Mouse (Mus musculus): ENCODE results near the gene Cmss1. TPM values are rescaled to one million over a fixed set of nuclear protein-coding genes. Genes with fewer than 3 reads are reported as not detected.
A peak's percentile ranks its signal among the peaks of the same experiment; 100 is the strongest.

The Cmss1 gene
- polyA plus RNA-seq, 1 experiment from 2014 or later, result 45.2 TPM

DNA sequence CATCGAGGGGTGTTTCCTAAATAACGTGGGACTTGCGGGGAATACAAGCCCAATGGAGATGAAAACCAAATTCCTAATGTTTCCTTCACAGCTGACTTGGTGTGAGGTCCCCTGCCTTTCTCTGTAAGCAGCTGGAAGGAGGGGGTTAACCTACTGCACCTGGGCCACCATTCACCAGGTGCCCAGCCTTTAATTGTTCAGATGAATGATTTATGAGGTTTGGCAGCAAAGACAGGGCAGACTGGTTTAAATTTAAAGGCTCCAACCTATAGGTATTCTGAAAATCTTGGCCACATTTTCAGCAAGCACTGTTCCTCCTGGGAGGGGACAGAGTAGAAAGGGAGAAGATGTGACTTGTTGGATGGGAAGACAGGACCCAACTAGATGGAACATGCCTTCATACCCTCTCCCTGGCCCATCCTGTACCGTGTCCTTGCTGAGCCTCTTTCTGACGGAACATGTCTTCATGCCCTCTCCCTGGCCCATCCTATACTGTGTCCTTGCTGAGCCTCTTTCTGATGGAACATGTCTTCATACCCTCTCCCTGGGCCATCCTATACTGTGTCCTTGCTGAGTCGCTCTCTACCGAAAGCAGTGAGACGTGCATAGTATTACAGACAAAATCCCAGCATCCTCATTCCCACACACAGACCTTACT is 152.4 kb downstream of the Cmss1 start:
- Histone ChIP-seq H3K4me2 (replicated peaks) (no peak overlapping the region), H3K9me3 (no peaks in the 10 kb centered on the region), H3K27me3 (replicated peaks) (no peaks in the 10 kb centered on the region), H3K4me1 (replicated peaks) (no peaks in the 10 kb centered on the region), H3K36me3 (no peaks in the 10 kb centered on the region), H3K27ac (no peak overlapping the region), H3K9ac (no peak overlapping the region), H3K4me3 (replicated peaks) (no peak overlapping the region)
- 86% methylated on average over 8 of the region's 8 CpGs for WGBS
- ATAC-seq, result 0 out of 2 replicates have a peak, but pooled peaks have one; percentile 19

DNA sequence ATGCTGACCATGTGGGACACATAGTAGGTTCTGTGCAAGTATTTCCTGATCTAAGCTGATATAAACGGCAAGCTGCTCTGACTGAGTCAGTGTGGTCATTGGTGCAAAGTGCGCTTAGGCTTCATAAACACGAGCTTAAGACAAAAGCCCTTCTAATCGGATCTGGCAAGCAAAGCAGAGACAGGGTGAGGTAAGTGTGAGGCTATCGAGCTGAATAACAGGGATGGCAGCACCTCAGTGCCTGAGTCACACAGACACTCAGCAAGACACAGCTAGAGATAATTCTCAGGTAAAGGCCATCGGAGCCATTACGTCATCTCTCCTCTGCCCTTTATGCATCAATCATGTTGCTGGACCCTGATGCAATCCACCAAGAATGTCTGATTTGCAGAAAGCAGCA is 153.7 kb downstream of the Cmss1 start:
- WGBS, result 31% methylated on average over 7 of the region's 7 CpGs
- ATAC-seq, result peak; percentile 87
- H3K27ac ChIP-seq, result no peak overlapping the region

DNA sequence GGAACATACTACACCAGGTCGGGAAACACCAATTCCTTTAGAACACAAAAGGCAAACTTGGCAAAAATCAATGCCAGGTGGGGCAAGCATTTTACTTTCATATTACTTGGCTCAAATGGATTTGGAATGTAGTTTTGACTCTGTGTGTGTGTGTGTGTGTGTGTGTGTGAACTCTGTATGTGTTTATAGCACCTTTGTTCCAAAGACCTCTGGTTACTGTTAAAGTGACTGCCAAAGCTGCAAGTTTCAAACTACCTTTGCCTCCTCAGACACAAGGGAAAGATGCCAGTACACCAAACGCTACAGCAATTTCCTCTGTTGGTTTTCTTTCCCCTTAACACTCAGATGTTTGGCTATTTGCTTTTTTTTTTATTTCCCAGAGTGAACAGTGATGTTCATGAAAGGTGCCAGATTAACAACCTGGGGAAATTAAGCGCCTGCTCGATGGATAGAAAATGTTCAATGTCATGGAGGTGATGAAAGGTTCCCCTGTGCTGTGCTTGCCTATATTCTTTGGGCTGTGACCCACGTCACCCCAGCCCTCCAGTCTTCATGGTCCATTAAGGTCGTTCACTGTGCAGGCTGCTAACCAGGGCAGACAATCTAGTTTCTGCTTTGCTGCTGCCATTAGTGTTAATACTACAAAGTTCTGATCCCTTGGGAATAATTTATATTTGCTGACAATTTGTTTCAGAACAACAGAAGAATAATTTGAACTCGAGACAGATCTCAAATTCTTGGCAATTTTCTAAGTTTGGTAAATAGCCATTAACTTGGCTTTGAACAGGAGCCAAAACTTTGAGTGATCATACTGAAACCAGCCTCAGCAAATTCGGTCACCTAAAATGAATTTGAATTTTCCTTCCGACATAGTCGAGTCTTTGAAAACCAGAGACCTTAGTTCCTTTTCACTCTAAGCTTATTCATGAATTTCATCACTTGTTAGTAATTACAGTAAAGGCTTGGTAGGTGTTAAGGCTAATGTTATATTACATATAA is 161.3 kb downstream of the Cmss1 start:
- Histone ChIP-seq H3K27ac (no peak overlapping the region), H3K27me3 (replicated peaks) (no peaks in the 10 kb centered on the region), H3K36me3 (no peaks in the 10 kb centered on the region), H3K9ac (no peak overlapping the region), H3K9me3 (no peaks in the 10 kb centered on the region), H3K4me3 (replicated peaks) (no peak overlapping the region), H3K4me2 (replicated peaks) (no peak overlapping the region), H3K4me1 (replicated peaks) (no peaks in the 10 kb centered on the region)
- 69% methylated on average over 10 of the region's 10 CpGs for WGBS
- ATAC-seq, result no peak

More for the DNA sequence above, 153.7 kb downstream of the Cmss1 start:
- Histone ChIP-seq H3K4me1 (replicated peaks) (no peaks in the 10 kb centered on the region), H3K4me3 (replicated peaks) (no peak overlapping the region), H3K36me3 (no peaks in the 10 kb centered on the region), H3K4me2 (replicated peaks) (no peak overlapping the region), H3K9me3 (no peaks in the 10 kb centered on the region), H3K27me3 (replicated peaks) (no peaks in the 10 kb centered on the region), H3K9ac (no peak overlapping the region)

DNA sequence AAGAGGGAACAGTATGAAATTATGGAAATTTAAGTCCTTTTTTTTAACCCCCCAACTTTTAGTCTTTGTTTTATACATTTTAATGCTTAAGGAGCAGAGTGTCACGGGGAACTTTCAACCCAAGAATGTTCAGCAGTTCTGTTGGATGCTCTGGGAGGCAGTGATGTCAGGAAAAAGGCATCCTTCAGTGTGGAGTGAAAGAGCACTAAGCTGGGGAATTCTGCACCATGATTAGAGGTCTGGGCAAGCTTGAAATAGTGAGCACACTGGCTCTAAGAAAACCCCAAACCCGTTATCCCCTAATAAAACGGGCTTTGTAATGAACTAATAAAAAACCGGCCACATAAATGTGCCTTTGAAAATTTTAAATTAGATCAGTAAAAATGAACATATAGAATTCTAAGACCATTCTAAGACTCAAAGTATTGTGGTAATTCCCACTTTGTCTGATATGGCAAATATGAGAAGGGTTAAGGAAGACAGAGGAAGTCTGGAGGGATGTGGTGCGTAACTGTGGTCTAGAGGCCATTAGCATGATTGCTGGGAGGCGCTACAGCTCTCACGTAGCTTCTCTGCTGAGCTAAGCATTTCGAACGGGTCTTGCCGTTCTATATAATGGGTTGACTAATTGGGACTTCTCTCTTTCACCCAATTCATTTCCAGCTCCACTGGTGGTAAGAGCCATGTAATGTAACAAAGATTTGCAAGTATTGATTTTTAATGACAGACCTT is 165.8 kb downstream of the Cmss1 start:
- Histone ChIP-seq H3K36me3 (no peaks in the 10 kb centered on the region), H3K9me3 (no peaks in the 10 kb centered on the region), H3K4me3 (replicated peaks) (no peak overlapping the region), H3K27me3 (replicated peaks) (no peaks in the 10 kb centered on the region), H3K4me1 (replicated peaks) (0 out of 2 replicates have a peak, but pooled peaks cover 6% of the 10 kb centered on the region), H3K4me2 (replicated peaks) (no peak overlapping the region), H3K27ac (no peak overlapping the region), H3K9ac (no peak overlapping the region)
- WGBS, result 80% methylated on average over 10 of the region's 10 CpGs
- ATAC-seq, result no peak

DNA sequence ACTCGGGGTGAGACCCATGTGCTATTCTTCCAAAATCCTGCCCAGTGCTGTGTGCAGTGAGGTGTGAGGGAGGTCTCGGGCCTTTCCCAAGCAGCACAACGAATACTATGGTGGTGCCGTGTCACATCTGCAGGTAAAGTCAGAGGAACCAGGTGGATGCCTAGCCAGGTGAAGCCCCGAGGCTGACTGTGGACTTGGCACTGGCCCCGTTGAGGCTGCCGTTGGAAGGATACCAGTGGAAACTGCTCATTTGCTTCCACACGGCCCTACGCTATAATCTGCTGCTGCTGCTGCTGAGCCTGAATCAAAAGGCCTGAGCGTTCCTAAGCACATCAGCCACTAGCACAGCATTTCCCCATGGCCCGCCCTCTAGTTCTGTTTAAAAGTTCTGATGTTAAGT is 167.5 kb downstream of the Cmss1 start:
- no peak overlapping the region for H3K27ac ChIP-seq
- 0 out of 2 replicates have a peak, but pooled peaks cover 6% of the 10 kb centered on the region for H3K4me1 ChIP-seq (replicated peaks)
- WGBS, result 82% methylated on average over 11 of the region's 11 CpGs
- no peaks in the 10 kb centered on the region for H3K9me3 ChIP-seq
- no peak for ATAC-seq
- H3K4me3 ChIP-seq (replicated peaks), result no peak overlapping the region
- no peak overlapping the region for H3K4me2 ChIP-seq (replicated peaks)
- H3K27me3 ChIP-seq (replicated peaks), result no peaks in the 10 kb centered on the region
- H3K9ac ChIP-seq, result no peak overlapping the region
- no peaks in the 10 kb centered on the region for H3K36me3 ChIP-seq

DNA sequence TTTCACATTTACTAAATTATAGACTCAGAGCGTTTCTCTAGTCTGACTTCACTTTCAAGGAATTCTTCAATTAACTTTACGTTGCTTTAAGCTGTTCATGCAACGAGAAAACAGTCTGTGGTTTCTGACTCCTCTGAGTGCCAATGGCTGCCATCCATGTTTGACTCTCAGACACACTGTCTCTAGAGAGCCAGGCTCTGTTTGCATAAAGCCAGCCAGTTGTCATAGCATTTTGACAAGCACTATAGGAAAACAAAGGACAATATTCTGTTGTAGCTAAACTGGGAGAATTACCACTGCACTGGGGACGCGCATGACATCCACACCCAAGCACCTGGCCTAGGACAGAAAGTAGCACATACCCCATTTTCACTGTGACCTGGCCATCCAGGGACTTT is 168.4 kb downstream of the Cmss1 start:
- no peaks in the 10 kb centered on the region for H3K36me3 ChIP-seq
- no peak overlapping the region for H3K4me3 ChIP-seq (replicated peaks)
- 57% methylated on average over 5 of the region's 5 CpGs for WGBS
- H3K27me3 ChIP-seq (replicated peaks), result no peaks in the 10 kb centered on the region
- H3K27ac ChIP-seq, result peak overlapping the region; percentile 41; the same call in 1 of the 2 replicates
- ATAC-seq, result 0 out of 2 replicates have a peak, but pooled peaks have one; percentile 50
- H3K9ac ChIP-seq, result no peak overlapping the region
- H3K4me1 ChIP-seq (replicated peaks), result peaks cover 7% of the 10 kb centered on the region; the same call in 1 of the 2 replicates
- H3K4me2 ChIP-seq (replicated peaks), result no peak overlapping the region
- no peaks in the 10 kb centered on the region for H3K9me3 ChIP-seq

DNA sequence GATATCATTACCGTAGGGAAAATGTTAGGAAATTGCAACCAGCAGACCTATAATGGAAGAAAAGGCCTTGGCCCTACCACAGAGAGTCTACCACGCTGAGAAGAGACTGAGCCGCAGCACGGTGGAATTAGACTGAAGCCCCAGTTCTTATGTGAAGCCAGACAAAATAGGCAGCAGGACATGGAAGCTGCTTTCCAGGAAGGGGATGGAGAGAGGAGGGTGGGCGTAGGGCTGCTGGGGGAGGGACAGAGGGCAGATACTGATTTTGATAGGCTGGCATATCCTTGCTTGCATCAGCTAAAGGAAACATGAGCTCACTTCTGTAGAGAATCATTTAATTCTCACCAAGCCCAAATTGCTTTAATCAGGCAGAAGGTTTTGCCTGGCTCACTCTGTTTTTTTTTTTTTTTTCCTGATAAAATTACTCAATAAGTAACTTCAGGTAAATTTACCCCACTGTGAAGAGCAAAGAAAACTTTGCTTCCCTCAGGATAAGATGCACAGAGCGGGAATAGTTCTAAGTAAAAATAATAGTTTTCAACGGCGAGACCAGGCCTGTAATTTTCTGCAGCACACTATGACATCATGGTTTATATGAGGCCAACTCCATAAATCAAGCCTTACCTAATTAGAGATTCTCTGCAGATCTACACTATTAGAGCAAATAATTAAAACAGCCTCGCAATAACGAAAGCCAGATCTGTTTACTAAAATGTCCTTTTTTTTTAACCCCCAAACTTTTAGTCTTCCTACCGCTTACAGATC is 169.0 kb downstream of the Cmss1 start:
- Histone ChIP-seq H3K27me3 (replicated peaks) (no peaks in the 10 kb centered on the region), H3K36me3 (no peaks in the 10 kb centered on the region), H3K4me1 (replicated peaks) (peaks cover 9% of the 10 kb centered on the region; the same call in 1 of the 2 replicates), H3K4me2 (replicated peaks) (no peak overlapping the region), H3K9ac (no peak overlapping the region), H3K9me3 (no peaks in the 10 kb centered on the region), H3K27ac (peak overlapping the region; percentile 45), H3K4me3 (replicated peaks) (no peak overlapping the region)
- peak; percentile 58; the same call in 1 of the 2 replicates for ATAC-seq
- 50% methylated on average over 11 of the region's 11 CpGs for WGBS

DNA sequence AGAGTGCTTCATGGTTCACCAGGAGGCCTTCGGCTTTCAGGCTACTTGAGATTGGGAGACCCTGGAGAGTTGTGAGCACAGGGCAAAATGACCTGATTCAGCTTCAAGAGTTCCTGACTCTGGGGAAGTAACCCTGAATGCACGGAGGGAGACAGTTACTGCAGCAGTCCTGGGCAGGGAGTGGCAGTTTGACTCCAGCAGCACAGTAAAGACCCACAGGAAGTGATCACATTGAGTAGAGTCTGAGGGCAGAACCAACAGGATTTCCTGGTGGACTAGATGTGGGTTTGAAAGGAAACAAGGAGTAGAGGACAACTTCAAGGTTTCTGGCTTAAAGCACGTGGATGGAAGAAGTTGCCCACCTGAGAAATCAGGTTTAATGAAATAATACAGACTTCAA is 172.0 kb downstream of the Cmss1 start:
- Histone ChIP-seq H3K27me3 (replicated peaks) (no peaks in the 10 kb centered on the region), H3K36me3 (no peaks in the 10 kb centered on the region), H3K4me1 (replicated peaks) (peaks cover 9% of the 10 kb centered on the region; the same call in 1 of the 2 replicates), H3K4me3 (replicated peaks) (no peak overlapping the region), H3K9me3 (no peaks in the 10 kb centered on the region), H3K4me2 (replicated peaks) (no peak overlapping the region), H3K27ac (no peak overlapping the region), H3K9ac (no peak overlapping the region)
- no peak for ATAC-seq
- 70% methylated on average over 3 of the region's 3 CpGs for WGBS

DNA sequence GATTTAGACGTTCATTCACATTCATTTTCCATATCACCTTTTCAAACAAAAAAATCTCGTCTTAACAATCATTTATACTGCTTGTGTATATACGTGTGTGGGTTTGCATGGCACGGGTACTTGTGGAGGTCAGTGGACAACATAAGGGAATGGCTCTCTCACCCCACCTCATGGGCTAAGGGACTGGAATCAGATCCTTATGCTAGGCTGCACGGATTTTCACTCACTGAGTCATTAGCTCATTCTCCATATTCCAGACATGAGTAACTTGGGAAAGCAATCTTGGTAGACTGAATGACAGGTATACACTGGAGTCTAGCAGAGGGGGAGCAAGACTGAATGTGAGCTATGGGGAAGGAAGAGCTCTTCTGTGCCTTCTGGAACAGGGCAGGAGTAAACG is 173.0 kb downstream of the Cmss1 start:
- Histone ChIP-seq H3K4me1 (replicated peaks) (peaks cover 5% of the 10 kb centered on the region; the same call in 1 of the 2 replicates), H3K4me2 (replicated peaks) (no peak overlapping the region), H3K27ac (no peak overlapping the region), H3K9ac (no peak overlapping the region), H3K27me3 (replicated peaks) (no peaks in the 10 kb centered on the region), H3K4me3 (replicated peaks) (no peak overlapping the region), H3K36me3 (no peaks in the 10 kb centered on the region), H3K9me3 (no peaks in the 10 kb centered on the region)
- no peak for ATAC-seq
- 83% methylated on average over 6 of the region's 6 CpGs for WGBS

DNA sequence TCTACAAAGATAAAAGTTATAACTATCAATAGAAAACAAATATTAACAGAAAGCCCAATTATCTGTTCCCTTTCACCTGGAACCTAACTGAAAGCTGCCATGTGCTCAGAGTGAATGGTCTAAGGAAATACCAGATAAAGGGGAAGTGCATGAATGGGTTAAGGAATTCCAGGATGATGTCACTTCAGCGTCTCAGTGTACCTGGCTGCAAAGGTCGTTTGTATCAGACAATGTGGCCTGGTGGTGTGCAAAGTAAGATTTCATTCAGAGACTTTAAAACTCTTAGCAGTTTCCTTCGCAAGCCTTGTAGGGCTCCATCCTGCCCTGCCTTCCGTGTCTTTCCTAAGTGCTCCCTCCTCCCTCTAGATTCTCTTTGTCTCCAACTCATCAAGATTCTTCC is 173.5 kb downstream of the Cmss1 start:
- 52% methylated on average over 4 of the region's 4 CpGs for WGBS
- ATAC-seq, result peak; percentile 48; the same call in 1 of the 2 replicates
- peaks cover 5% of the 10 kb centered on the region; the same call in 1 of the 2 replicates for H3K4me1 ChIP-seq (replicated peaks)

DNA sequence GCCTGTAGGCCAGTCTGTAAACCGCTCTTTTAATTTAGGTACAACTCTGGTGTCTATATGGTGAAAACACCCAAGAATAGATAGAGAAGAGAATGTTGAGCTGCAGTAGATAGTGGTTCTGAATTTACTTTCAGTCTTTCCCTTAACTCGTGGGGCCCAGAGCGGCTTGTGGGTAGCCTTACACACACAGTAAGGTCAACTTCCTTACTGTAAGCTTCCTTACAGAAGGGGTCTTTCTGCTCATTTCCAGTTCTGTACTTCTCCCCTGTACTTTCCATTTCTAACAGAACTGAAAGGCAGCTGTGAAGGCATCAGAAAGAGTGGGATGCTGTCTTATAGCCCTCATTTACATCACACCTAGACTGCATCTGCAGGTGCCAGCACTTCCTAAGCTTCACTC is 175.4 kb downstream of the Cmss1 start:
- Histone ChIP-seq H3K4me3 (replicated peaks) (no peak overlapping the region), H3K36me3 (no peaks in the 10 kb centered on the region), H3K9ac (no peak overlapping the region), H3K27ac (no peak overlapping the region), H3K4me2 (replicated peaks) (no peak overlapping the region), H3K27me3 (replicated peaks) (no peaks in the 10 kb centered on the region), H3K9me3 (no peaks in the 10 kb centered on the region), H3K4me1 (replicated peaks) (peaks cover 9% of the 10 kb centered on the region; the same call in 1 of the 2 replicates)
- no peak for ATAC-seq
- WGBS, result 92% methylated on average over 3 of the region's 3 CpGs

More for the DNA sequence above, 173.5 kb downstream of the Cmss1 start:
- Histone ChIP-seq H3K27ac (no peak overlapping the region), H3K27me3 (replicated peaks) (no peaks in the 10 kb centered on the region), H3K9me3 (no peaks in the 10 kb centered on the region), H3K4me3 (replicated peaks) (no peak overlapping the region), H3K36me3 (no peaks in the 10 kb centered on the region), H3K9ac (no peak overlapping the region), H3K4me2 (replicated peaks) (no peak overlapping the region)
